Mouse (Mus musculus) neural tube, embryonic 13.5 days (tissue): Measurements from ENCODE around the gene Best2. TPM values are rescaled to one million over a fixed set of nuclear protein-coding genes. Genes with fewer than 3 reads are reported as not detected.

Experiments used
- ATAC-seq: fragments of 200-750 bp; cut with Nextera tagmentation; 2 replicates; pipeline ENCODE4 v1.8.0; 2017; ENCODE audit warnings: low read depth, mild to moderate bottlenecking, moderate TSS enrichment, moderate library complexity
- H3K27ac ChIP-seq: fragments of 300-500 bp; sonication (generic); replicated peaks from 2 replicates; pipeline ENCODE4 v1.5.1; 2015; ENCODE audit warnings: moderate library complexity, mild to moderate bottlenecking, inconsistent platforms
- H3K27me3 ChIP-seq: fragments of 300-500 bp; sonication (generic); 2 replicates; pipeline ENCODE4 v1.6.1; 2015; ENCODE audit warnings: mild to moderate bottlenecking, inconsistent platforms
- H3K36me3 ChIP-seq: fragments of 300-500 bp; sonication (generic); 2 replicates; pipeline ENCODE4 v1.6.1; 2015; ENCODE audit warnings: mild to moderate bottlenecking, inconsistent platforms
- H3K4me1 ChIP-seq: fragments of 300-500 bp; sonication (generic); replicated peaks from 2 replicates; pipeline ENCODE4 v1.6.1; 2015; ENCODE audit warnings: inconsistent platforms
- H3K4me2 ChIP-seq: fragments of 300-500 bp; sonication (generic); 2 replicates; pipeline ENCODE4 v1.6.1; 2015; ENCODE audit warnings: inconsistent platforms, mild to moderate bottlenecking, moderate library complexity
- H3K4me3 ChIP-seq: fragments of 300-500 bp; sonication (generic); 2 replicates; pipeline ENCODE4 v1.5.1; 2015; ENCODE audit warnings: mild to moderate bottlenecking, inconsistent platforms
- H3K9ac ChIP-seq: fragments of 300-500 bp; sonication (generic); 2 replicates; pipeline ENCODE4 v1.6.1; 2015; ENCODE audit warnings: moderate library complexity, mild to moderate bottlenecking, inconsistent platforms
- H3K9me3 ChIP-seq: fragments of 300-500 bp; sonication (generic); 2 replicates; pipeline ENCODE4 v1.6.1; 2016; ENCODE audit warnings: inconsistent platforms
- WGBS: fragments of 180-500 bp; shearing (Covaris S2); methylation state at CpG from one replicate; pipeline ENCODE4 v1.1.7; 2015; 5-methylcytosine and 5-hydroxymethylcytosine counted together
- polyA plus RNA-seq: library from polyadenylated mRNA; unstranded; fragments of >200 nt; fragmentation: Nextera tagmentation; extraction: Ambion mirVana; gene quantifications from 2 replicates; pipeline ENCODE4 v1.2.1, GENCODE M21; 2015

Gene Best2
- polyA plus RNA-seq, 1 experiment from 2014 or later, result not detected

DNA sequence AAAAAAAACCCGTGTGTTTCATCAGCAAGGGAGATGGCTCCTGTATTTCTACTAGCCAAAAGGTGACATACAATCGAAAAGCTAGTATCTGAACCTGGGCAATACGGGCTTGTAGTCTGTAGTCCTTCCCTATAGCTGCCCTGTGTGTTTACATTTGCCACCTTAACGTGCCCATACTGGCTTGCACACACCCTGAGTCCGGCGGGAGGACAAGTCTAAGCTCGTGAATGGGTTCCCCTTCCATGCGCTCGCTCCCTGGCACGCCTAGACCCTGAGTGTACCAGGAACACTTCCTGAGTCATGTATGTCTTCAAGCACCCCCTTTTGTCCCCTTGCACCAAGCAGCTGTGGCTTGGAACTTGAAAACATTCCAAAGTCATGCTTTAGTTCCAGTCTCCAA is 2.4 kb upstream of the Best2 start:
- Histone ChIP-seq H3K4me1 (peaks cover 6% of the 10 kb centered on the region; the same call in 1 of the 2 replicates), H3K4me2 (no peak overlapping the region), H3K9me3 (no peaks in the 10 kb centered on the region), H3K36me3 (peaks cover 51% of the 10 kb centered on the region), H3K9ac (no peak overlapping the region), H3K27me3 (peaks cover 34% of the 10 kb centered on the region), H3K27ac (no peak overlapping the region), H3K4me3 (no peak overlapping the region)
- no peak for ATAC-seq
- 77% methylated on average over 10 of the region's 10 CpGs for WGBS

DNA sequence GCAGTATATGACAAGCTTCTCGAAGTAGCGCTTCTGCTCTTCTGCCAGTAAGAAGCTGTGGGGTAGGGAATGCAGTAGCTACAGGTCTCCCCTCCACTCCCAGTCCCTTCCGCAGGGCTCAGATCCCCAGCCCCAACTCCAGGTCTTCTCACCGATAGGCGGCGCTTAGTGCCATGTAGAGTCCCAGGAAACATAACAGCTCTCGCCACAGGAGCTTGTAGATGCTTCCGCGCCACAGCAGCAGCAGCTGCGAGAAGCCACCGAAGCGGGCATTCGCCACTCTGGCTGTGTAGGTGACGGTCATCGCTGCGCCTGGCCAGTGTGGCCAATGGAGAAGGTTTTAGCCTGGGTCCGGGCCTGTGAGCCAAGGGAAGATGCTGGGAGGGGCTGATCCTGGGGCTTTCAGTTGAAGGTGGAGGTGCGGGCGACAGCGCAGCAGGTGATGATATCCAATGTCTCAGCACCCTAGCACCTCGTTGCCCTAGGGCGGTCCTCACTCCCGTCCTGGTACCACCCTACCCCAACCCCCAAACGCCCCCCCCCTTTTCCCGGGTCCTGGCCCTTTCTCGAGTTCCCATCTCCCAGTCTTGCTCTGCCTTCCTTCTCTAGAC is 996 bp downstream of the Best2 start:
- Histone ChIP-seq H3K4me3 (peak overlapping the region; percentile 33), H3K4me2 (peak overlapping the region; percentile 64), H3K27ac (no peak overlapping the region), H3K4me1 (peaks cover 9% of the 10 kb centered on the region; the same call in 1 of the 2 replicates), H3K36me3 (peaks cover 17% of the 10 kb centered on the region), H3K9me3 (no peaks in the 10 kb centered on the region), H3K27me3 (peaks cover 60% of the 10 kb centered on the region), H3K9ac (peak overlapping the region; percentile 65)
- peak; percentile 80; the same call in 1 of the 2 replicates for ATAC-seq
- WGBS, result 4% methylated on average over 25 of the region's 26 CpGs

DNA sequence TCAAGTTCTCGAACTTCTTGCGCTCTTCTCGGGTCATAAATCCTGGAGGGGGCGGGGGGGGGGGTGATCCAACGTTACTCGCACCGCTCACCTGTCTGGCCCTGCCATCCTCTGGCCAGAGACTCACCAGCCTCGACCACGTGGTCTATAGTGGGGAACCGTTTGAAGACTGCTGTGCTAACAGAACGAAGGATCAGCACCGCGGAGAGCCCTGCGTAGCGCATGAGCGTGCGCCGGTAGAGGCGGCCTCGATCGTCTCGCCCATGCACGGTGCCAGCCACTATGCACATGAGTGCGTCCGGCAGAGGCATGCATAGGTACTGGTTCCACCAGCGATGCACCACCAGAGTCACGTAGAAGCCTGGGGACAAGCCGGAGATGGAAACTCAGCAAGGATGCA is 3.1 kb downstream of the Best2 start:
- Histone ChIP-seq H3K9ac (no peak overlapping the region), H3K4me1 (peaks cover 9% of the 10 kb centered on the region; the same call in 1 of the 2 replicates), H3K4me3 (no peak overlapping the region), H3K9me3 (no peaks in the 10 kb centered on the region), H3K27me3 (peaks cover 73% of the 10 kb centered on the region), H3K27ac (no peak overlapping the region), H3K36me3 (no peaks in the 10 kb centered on the region), H3K4me2 (no peak overlapping the region)
- 17% methylated on average over 28 of the region's 28 CpGs for WGBS
- no peak for ATAC-seq

DNA sequence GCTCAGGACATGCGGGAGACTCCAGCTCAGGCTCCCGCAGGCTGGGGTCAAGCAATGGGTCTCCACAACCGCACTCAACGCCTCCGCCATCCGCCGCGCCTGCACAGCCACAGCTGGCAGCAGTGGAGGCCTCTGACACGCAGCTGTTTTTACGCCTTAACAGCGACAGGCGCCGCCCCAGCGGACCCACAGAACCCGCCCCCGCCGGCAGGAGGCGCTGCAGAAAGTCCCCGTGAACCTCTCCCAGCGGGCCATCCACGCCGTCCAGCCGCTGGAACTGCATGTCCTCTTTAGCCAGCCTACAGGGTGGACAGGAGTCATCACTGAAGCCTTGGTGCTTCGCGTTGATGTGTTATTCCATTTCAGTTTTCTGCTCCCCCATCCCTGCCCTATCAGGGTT is 6.6 kb downstream of the Best2 start:
- H3K27me3 ChIP-seq, result peaks cover 58% of the 10 kb centered on the region

DNA sequence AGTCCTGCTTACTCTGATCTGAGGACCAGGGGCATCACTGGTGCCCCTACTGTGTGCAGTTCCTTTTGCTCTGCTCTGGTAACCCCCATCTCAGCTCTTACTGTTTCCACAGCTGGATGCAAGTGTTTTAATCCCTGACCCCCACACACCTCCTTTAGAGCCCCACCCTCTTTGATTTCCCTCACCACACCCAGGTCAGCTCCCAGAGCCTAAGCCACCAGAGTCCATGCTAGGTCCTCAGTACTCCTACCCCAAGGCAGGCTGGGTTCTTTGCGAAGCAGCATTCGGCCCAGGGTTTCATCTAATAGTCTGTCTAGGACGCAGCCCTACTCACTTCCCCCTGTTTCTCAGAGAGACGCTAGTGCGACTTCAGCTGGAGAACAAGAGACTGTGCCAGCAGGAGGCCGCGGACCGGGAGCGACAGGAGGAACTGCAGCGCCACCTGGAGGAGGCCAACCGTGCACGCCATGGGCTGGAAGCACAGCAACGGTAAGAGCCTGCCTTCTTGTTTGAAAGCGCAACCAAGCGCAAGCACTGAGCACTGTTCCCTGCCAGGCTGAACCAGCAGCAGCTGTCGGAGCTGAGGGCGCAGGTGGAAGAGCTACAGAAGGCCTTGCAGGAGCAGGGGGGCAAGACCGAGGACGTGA is 16.6 kb downstream of the Best2 start:
- peak; percentile 73 for ATAC-seq
- 5% methylated on average over 19 of the region's 19 CpGs for WGBS
- H3K27me3 ChIP-seq, result peaks cover 33% of the 10 kb centered on the region
- peaks cover 18% of the 10 kb centered on the region for H3K36me3 ChIP-seq
- peak overlapping the region; percentile 34 for H3K4me2 ChIP-seq
- H3K9me3 ChIP-seq, result no peaks in the 10 kb centered on the region
- peaks cover 15% of the 10 kb centered on the region for H3K4me1 ChIP-seq
- no peak overlapping the region for H3K27ac ChIP-seq
- H3K9ac ChIP-seq, result peak overlapping the region; percentile 58; the same call in 1 of the 2 replicates
- no peak overlapping the region for H3K4me3 ChIP-seq

More for the DNA sequence above, 6.6 kb downstream of the Best2 start:
- no peak overlapping the region for H3K4me2 ChIP-seq
- H3K4me3 ChIP-seq, result no peak overlapping the region
- no peaks in the 10 kb centered on the region for H3K9me3 ChIP-seq
- 18% methylated on average over 25 of the region's 25 CpGs for WGBS
- no peak for ATAC-seq
- 0 out of 2 replicates have a peak, but pooled peaks cover 3% of the 10 kb centered on the region for H3K4me1 ChIP-seq
- H3K9ac ChIP-seq, result no peak overlapping the region
- no peak overlapping the region for H3K27ac ChIP-seq
- H3K36me3 ChIP-seq, result peaks cover 4% of the 10 kb centered on the region; the same call in 1 of the 2 replicates

DNA sequence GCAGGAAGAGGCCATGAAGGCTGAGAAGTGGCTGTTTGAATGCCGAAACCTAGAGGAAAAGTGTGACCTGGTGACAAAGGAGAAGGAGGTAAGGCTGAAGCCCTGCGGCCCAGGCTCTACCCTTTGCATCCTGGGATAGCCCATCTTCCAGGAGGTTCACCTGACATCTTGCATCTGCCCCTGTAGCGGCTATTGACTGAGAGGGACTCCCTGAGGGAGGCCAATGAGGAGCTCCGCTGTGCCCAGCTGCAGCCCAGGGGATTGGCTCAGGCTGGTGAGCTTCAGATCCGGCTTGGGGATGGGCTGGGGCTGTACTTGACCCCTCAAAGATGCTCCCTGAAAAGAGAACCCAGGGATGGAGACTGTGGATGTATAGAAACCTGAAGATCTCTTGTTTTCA is 17.4 kb downstream of the Best2 start:
- 80% methylated on average over 5 of the region's 5 CpGs for WGBS
- Histone ChIP-seq H3K9me3 (no peaks in the 10 kb centered on the region), H3K36me3 (peaks cover 12% of the 10 kb centered on the region), H3K4me2 (no peak overlapping the region), H3K27ac (no peak overlapping the region), H3K27me3 (peaks cover 33% of the 10 kb centered on the region), H3K4me1 (peaks cover 15% of the 10 kb centered on the region), H3K4me3 (no peak overlapping the region), H3K9ac (no peak overlapping the region)
- no peak for ATAC-seq

DNA sequence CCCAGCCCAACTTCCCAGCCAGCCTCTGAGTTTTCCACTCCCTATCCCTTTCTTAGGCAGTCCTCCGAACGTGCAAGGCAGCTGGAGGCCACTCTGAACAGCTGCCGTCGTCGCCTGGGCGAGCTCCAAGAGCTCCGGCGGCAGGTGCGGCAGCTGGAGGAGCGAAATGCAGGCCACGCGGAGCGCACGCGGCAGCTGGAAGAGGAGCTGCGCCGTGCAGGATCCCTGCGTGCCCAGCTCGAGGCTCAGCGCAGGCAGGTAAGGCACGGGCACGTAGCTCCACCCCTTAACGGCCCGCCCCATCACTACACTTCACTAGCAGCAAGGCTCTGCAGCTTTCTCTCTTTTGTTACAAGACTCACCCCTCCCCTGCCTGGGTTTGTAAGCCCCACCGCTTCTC is 18.7 kb downstream of the Best2 start:
- peaks cover 22% of the 10 kb centered on the region for H3K4me1 ChIP-seq
- 0 out of 2 replicates have a peak overlapping the region, but pooled peaks have one; percentile 1 for H3K27ac ChIP-seq
- H3K4me3 ChIP-seq, result no peak overlapping the region
- H3K27me3 ChIP-seq, result peaks cover 33% of the 10 kb centered on the region
- WGBS, result 25% methylated on average over 25 of the region's 25 CpGs
- ATAC-seq, result no peak
- no peak overlapping the region for H3K9ac ChIP-seq
- no peak overlapping the region for H3K4me2 ChIP-seq
- H3K9me3 ChIP-seq, result no peaks in the 10 kb centered on the region
- peaks cover 7% of the 10 kb centered on the region for H3K36me3 ChIP-seq

DNA sequence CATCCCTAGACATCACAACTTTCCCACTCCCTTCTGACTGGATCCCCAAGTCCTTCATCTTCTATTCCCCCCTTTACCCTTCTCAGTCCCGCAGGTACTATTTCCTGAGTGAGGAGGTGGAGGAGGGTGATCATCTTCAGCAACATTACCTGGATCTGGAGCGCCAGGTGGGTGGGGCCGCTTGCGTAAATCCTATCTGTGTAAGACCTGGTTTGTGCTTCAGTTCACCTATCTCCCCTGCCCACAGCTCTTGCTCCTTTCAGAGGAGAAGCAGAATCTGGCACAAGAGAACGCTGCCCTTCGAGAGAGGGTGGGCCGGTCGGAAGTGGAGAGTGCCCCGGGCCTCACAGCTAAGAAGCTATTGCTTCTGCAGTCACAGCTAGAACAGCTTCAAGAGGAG is 20.0 kb downstream of the Best2 start:
- Histone ChIP-seq H3K36me3 (peaks cover 7% of the 10 kb centered on the region), H3K4me2 (no peak overlapping the region), H3K4me3 (no peak overlapping the region), H3K4me1 (peaks cover 29% of the 10 kb centered on the region), H3K27ac (no peak overlapping the region), H3K27me3 (peaks cover 33% of the 10 kb centered on the region), H3K9ac (no peak overlapping the region), H3K9me3 (no peaks in the 10 kb centered on the region)
- no peak for ATAC-seq
- 93% methylated on average over 9 of the region's 9 CpGs for whole genome bisulfite sequencing

DNA sequence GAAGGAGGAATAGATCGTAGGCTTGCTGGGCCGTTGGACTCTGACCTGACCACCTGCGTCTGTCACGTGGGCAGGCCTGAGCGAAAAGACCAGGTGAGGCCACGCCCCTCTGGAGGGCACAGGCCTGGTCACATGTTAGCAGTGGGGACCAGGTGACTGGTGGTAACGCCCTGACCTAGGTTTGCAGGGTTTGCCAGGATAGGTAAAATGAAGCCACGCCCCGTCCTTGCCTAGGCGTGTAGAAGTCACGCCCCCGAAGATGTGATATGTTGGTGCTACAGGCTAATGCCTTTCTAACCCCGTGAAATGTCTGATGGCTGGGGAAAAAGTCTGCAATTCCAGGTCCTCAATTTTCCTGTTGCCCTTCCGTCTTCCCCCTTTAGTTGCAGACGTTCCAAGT is 23.5 kb downstream of the Best2 start:
- Histone ChIP-seq H3K36me3 (no peaks in the 10 kb centered on the region; the same call in 1 of the 2 replicates), H3K27ac (peak overlapping the region; percentile 50; the same call in 1 of the 2 replicates)
- peak; percentile 62 for ATAC-seq

DNA sequence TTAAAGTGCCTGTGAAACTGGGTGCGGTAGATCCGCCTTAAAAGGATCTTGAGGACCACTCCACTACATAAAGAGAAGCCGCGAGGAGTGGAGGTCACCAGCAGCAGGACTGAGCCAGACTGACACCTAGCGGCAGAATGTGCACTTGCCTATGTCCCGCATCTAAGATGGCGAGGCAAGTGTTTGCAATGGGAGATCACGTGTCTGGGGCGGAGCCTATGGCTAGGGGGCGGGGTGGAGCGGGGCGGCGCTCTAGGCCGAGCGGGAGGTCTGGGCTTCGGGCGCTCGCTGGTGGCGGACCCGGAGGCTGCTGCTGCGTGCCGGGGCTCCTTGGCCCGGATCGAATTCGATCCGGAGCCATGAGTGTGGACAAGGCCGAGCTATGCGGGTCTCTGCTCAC is 24.0 kb downstream of the Best2 start, which contains the start of gene Hook2:
Gene Hook2 (plus strand): TSS at position 255 of the 400 bp plus-strand sequence.
- Histone ChIP-seq H3K4me1 (peaks cover 31% of the 10 kb centered on the region), H3K9ac (peak within 1 kb of the TSS; percentile 78), H3K9me3 (no peaks in the 10 kb centered on the region), H3K4me3 (peak within 1 kb of the TSS; percentile 53), H3K27me3 (peaks cover 40% of the 10 kb centered on the region), H3K27ac (peak within 1 kb of the TSS; percentile 81), H3K36me3 (no peaks in the 10 kb centered on the region; the same call in 1 of the 2 replicates), H3K4me2 (peak within 1 kb of the TSS; percentile 80)
- WGBS, result 1% methylated on average over 28 of the region's 28 CpGs
- peak; percentile 88 for ATAC-seq

More for the DNA sequence above, 23.5 kb downstream of the Best2 start:
- 2% methylated on average over 15 of the region's 15 CpGs for WGBS
- Histone ChIP-seq H3K4me3 (peak overlapping the region; percentile 53), H3K27me3 (peaks cover 44% of the 10 kb centered on the region), H3K4me2 (peak overlapping the region; percentile 80), H3K9ac (peak overlapping the region; percentile 78), H3K9me3 (no peaks in the 10 kb centered on the region), H3K4me1 (peaks cover 31% of the 10 kb centered on the region)

DNA sequence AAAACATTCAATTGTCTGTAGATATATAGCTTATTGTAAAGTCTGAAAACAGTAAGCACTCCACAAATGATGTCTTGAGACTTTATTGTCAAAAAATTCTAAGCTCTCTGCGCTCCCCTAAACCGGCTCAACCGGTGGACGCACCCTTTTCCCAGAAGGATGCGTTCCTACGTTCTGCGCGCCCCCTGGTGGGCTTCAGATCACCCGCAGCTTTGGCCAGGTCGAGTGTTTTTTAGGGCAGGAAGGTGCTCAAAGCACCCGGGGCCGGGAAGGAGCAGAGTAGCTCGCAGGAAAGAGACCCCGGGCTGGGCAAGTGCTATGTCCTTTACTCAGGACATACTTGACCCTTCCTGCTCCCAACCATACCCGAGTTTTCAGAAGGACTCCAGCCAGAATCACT is 24.5 kb downstream of the Best2 start:
- Histone ChIP-seq H3K4me3 (peak overlapping the region; percentile 53), H3K9ac (peak overlapping the region; percentile 72), H3K4me1 (peaks cover 37% of the 10 kb centered on the region), H3K27me3 (peaks cover 35% of the 10 kb centered on the region), H3K9me3 (no peaks in the 10 kb centered on the region), H3K36me3 (no peaks in the 10 kb centered on the region; the same call in 1 of the 2 replicates), H3K4me2 (peak overlapping the region; percentile 80), H3K27ac (peak overlapping the region; percentile 81)
- ATAC-seq, result peak; percentile 59
- under 1% methylated on average over 15 of the region's 15 CpGs for WGBS

DNA sequence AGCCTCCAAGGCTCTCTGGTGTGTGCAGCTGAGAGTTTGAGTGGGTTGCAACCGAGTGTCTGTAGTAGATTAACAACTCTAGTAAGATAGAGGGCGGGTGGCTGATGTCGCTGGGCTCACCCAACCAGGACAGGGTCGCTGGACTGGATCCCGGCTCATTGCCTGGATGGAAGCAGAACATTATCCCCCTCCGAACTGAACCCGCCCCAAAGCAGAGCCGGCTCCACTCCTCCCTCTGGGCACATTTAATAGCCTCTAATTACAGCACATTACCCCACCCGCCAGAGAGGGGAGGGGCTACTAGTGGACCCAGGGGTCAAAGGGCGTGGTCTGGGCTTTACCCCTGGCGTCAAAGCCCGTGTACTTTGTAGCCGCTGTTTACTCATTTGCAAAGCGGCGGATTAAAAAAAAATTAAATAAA is 25.0 kb downstream of the Best2 start:
- H3K4me1 ChIP-seq, result peaks cover 42% of the 10 kb centered on the region
- H3K36me3 ChIP-seq, result no peaks in the 10 kb centered on the region
- H3K9me3 ChIP-seq, result no peaks in the 10 kb centered on the region
- peak overlapping the region; percentile 80 for H3K4me2 ChIP-seq
- H3K4me3 ChIP-seq, result peak overlapping the region; percentile 53; the same call in 1 of the 2 replicates
- H3K9ac ChIP-seq, result no peak overlapping the region; the same call in 1 of the 2 replicates
- no peak for ATAC-seq
- H3K27ac ChIP-seq, result no peak overlapping the region
- 7% methylated on average over 15 of the region's 15 CpGs for WGBS
- peaks cover 35% of the 10 kb centered on the region for H3K27me3 ChIP-seq
